Mouse (Mus musculus) erythroblast, embryonic 14.5 days (primary cell): ENCODE results near the gene Ptpn7.

Source experiments
- GATA1 ChIP-seq: IDR thresholded peaks from 2 replicates; pipeline ENCODE4 v1.6.1; 2012; ENCODE audit warnings: low read length, inconsistent platforms, mixed read lengths
- TAL1 ChIP-seq: IDR thresholded peaks from 3 replicates; pipeline ENCODE4 v1.6.1; 2012; ENCODE audit warnings: low read length, inconsistent platforms, mixed read lengths

DNA sequence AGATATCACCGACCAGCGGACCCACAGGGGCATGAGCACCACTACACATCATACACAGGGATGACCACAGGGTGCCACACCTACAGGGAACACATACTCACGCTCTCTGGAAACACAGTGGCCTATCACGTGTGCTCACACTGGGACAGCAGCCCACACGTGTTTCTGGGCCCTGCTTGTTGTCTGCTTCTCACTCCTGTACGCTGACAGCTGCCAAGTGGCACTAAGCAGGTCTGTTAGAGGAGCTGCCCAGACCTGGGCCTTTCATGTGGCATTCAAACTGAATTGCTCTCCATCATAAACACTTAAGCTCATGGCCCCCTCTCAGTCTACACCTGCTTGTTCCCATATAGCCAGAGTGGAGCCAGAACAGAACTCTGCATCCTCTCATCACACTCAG is 23.8 kb downstream of the Ptpn7 start:
- TF ChIP-seq TAL1 (no peak), GATA1 (no peak)
